Mouse (Mus musculus) testis, adult 2 months (tissue): ENCODE measurements around the gene Arpc5.

Experiments used
- CTCF ChIP-seq: fragments of 200-500 bp; IDR thresholded peaks from 2 replicates; pipeline ENCODE4 v1.5.1; 2012; ENCODE audit warnings: low read depth, mild to moderate bottlenecking, inconsistent platforms, low read length, moderate library complexity; ENCODE audit not compliant: control insufficient read depth, insufficient read depth, insufficient replicate concordance
- POLR2A ChIP-seq: fragments of 200-500 bp; IDR thresholded peaks from 2 replicates; pipeline ENCODE4 v1.6.1; 2012; ENCODE audit warnings: low read depth, mild to moderate bottlenecking, inconsistent platforms, low read length, moderate library complexity; ENCODE audit not compliant: control insufficient read depth

- TF ChIP-seq CTCF (no peak), POLR2A (peak; percentile 78)
Observed at GRCm38 (mm10) chr1:152766032-152766772, at the start of gene Arpc5, which contains the start of gene Rgl1.
